Mouse (Mus musculus): Measurements from ENCODE around the gene Glipr2.

GRCm38 (mm10) chr4:44004623-44005409 lies 47.6 kb downstream of the Glipr2 start:
- no peak for TF ChIP-seq CTCF (IDR thresholded peaks at IDR 0.05; ENCODE audit: low read depth, low read length)
- no peak for TF ChIP-seq EP300 (IDR thresholded peaks at IDR 0.05; ENCODE audit: insufficient read depth, low read depth, low read length)
- TF ChIP-seq POLR2A (IDR thresholded peaks at IDR 0.05; ENCODE audit: insufficient read depth, low read length): no peak
